Mouse (Mus musculus) heart, postnatal 14 days (tissue): ENCODE data around the gene Gm11096. TPM values are rescaled to one million over a fixed set of nuclear protein-coding genes. Genes with fewer than 3 reads are reported as not detected.

Experiments
- DNase-seq, 2 experiments: peaks; one replicate each; pipeline ENCODE4 v3.0.0; 2021 to 2022
- intact Hi-C: fragments of 180-260 bp; cut with DNase I; formaldehyde crosslinking; loops from one replicate; pipeline ENCODE4 v1.15.1; 2025
- total RNA-seq, 2 experiments: library from RNA; stranded (reverse); gene quantifications; 2 replicates each; pipeline ENCODE4 v1.2.3; 2021

Gene Gm11096
- total RNA-seq, 2 experiments from 2014 or later, result not detected

GRCm38 (mm10) chr17:81479807-81480206 is 38.2 kb downstream of the Gm11096 start:
- intact Hi-C loops, result loop anchor here (5.0 to 10.0 kb wide), 2 partner anchors 185 to 307 kb away; no protein-coding TSS in a partner anchor
- DNase-seq, result no peak

DNA sequence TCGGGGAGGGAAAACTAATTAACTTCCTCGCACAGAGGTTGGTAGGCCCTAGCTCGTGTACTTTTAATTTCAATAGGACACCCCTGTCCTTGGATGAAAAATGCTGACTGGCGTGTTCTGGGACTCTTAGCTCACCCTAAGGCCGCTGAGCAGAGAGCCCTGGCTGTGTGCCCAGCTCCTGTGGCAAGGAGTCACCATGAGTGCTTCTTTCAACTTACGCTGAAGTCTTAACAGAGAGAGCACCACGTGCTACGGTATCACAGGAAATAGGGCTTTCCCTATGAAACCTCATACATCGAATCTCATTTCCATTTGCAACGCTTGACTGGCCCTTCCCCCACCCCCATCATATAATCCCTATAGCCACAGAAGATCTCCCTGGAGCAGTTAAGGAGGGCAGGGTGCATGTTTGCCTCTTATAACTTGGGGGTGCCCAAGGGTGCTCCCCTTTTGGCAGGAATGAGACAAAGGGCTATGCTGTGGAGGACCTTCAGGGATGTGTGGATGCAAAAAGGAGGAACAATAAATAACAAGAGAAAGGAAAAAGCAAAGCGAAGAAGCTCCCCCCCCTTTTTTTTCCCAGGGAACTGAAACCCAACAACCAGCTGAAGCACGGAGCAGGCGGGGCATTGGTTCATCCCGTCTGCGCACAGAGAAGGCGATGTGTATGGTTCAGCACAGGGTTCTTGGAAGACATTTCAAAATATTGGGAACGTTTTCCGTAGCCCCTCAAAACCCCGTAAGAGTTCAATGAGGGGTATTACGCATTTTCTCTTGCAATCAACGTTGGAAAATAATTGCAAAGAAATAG is 39.0 kb downstream of the Gm11096 start:
- intact Hi-C loops, result no loop called here

GRCm38 (mm10) chr17:81481843-81482490 is 40.4 kb downstream of the Gm11096 start:
- intact Hi-C loops, result no loop called here
- peak; percentile 33 to 68 for DNase-seq

More for the DNA sequence above, 39.0 kb downstream of the Gm11096 start:
- DNase-seq, result peak; percentile 82

DNA sequence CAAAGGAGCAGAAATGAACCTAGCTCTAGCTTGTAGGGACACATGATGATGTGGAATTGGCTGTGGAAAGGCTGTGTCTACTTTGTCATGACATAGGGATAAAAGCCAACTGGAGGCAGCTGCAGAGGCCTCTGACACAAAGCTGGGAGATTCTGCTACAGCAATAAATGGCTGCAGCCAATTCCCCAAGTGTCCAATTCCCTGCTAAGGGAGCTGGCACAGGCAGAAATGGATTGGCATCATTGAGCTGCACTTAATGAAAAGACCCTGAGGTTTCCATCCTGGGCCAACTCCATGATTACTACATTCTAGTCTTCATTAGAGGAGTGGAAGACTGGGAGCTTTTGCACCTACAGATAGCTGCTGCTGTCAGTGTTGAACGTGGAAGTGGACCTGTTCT is 44.8 kb downstream of the Gm11096 start:
- DNase-seq, result no peak
- intact Hi-C loops, result no loop called here
